Mouse (Mus musculus): ENCODE measurements around the gene Mrgprx2.

DNA sequence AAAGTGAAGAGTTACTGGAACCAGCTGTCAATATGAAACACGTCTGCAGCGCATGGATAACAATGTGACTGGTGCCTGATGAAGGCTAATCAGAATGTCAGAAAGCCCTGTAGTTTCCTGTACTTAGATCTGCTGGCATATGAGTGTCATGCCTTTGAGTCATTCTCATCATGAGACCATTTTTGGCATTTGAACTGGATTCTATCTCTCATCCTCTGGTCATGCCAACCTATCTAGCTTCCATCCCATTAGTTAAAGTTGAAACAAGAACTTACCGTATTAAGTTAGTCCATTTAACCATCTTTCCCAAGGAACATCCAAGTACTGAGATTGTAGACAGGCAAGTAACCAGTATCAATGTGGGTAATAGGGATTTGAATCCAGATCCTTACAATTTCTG lies 42.9 kb downstream of the Mrgprx2 start, which contains the start of gene Mrgprb1:
- TF ChIP-seq CTCF (IDR thresholded peaks at IDR 0.05; ENCODE audit: low read depth) (no peak), EP300 (IDR thresholded peaks at IDR 0.05; ENCODE audit: low read depth) (no peak)
